Mouse (Mus musculus): ENCODE data around the gene Stt3b. TPM values are rescaled to one million over a fixed set of nuclear protein-coding genes. Genes with fewer than 3 reads are reported as not detected.

The Stt3b gene
- polyA plus RNA-seq, 2 experiments, result 24.6 to 64.4 TPM

GRCm38 (mm10) chr9:115293920-115294594, 16.2 kb downstream of the Stt3b start:
- H3K36me3 ChIP-seq (replicated peaks; ENCODE audit: control insufficient read depth, insufficient read depth, low read depth), result no peaks in the 10 kb centered on the region
- H3K27ac ChIP-seq, result no peak overlapping the region
- ATAC-seq (ENCODE audit: insufficient read depth) (0 out of 2 replicates have a peak, but pooled peaks have one; percentile 13), DNase-seq (ENCODE audit: low read depth in 3 of 3, low spot score in 3 of 3) (no peak)
- no peaks in the 10 kb centered on the region for H3K9me3 ChIP-seq (ENCODE audit: control insufficient read depth, low read length)
- 78% methylated on average over 10 of the region's 10 CpGs for WGBS (ENCODE audit: insufficient replicate concordance)
- H3K4me1 ChIP-seq (replicated peaks; ENCODE audit: control insufficient read depth in 2 of 2, insufficient read depth in 2 of 2, low read length in 1 of 2), result 0 out of 4 replicates have a peak, but pooled peaks cover 0 to 3% of the 10 kb centered on the region in 2 experiments
- H3K4me3 ChIP-seq (ENCODE audit: insufficient read depth in 1 of 2, low read depth in 2 of 2, low read length in 2 of 2), result no peak overlapping the region
- no peaks in the 10 kb centered on the region for H3K27me3 ChIP-seq (ENCODE audit: control insufficient read depth, insufficient read depth, low read length)
- H3K9ac ChIP-seq (replicated peaks), result no peak overlapping the region
- H3K4me2 ChIP-seq (ENCODE audit: low read depth), result no peak overlapping the region
- TF ChIP-seq EP300 (IDR thresholded peaks at IDR 0.05; ENCODE audit: low read depth), result no peak
- TF ChIP-seq CTCF (IDR thresholded peaks at IDR 0.05; ENCODE audit: low read depth), result peak; percentile 18; the same call in 1 of the 2 replicates

DNA sequence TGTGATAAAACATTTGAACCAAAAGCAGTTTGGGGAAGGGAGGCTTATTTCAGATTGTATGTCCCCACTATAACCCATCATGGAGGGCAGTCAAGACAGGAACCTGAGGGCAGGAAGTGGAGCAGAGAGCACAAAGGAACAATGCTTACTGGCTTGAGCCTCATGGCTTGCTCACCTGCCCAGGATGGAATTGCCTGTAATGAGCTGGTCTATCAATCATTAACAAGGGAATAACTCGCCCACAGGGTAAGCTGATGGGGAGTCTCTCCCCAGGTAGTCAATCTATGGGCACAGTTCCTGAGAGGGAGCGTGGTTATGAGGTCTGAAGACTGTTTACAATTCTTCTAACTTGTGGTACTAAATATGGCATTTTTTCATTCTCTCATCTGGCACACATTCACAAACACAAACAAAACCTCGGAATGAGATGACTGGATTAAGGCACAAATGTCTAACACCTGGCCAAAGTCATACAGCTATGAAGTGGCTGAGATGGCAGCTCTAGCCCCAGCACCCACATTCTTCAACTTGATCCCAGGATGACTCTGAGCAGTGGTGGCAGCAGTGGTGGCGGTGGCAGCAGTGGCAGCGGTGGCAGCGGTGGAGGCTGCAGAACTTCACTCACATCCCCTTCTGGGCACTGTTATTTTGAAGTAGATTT, 22.3 kb downstream of the Stt3b start:
- Histone ChIP-seq H3K4me2 (ENCODE audit: low read depth) (no peak overlapping the region), H3K9me3 (ENCODE audit: control insufficient read depth, low read length) (no peaks in the 10 kb centered on the region), H3K4me1 (replicated peaks; ENCODE audit: control insufficient read depth in 2 of 2, insufficient read depth in 2 of 2, low read length in 1 of 2) (peaks cover 0 to 15% of the 10 kb centered on the region in 2 experiments; a peak in 3 of 4 replicates), H3K9ac (replicated peaks) (no peak overlapping the region), H3K4me3 (ENCODE audit: insufficient read depth in 1 of 2, low read depth in 2 of 2, low read length in 2 of 2) (no peak overlapping the region), H3K27me3 (ENCODE audit: control insufficient read depth, insufficient read depth, low read length) (no peaks in the 10 kb centered on the region), H3K27ac (no peak overlapping the region), H3K36me3 (replicated peaks; ENCODE audit: control insufficient read depth, insufficient read depth, low read depth) (no peaks in the 10 kb centered on the region)
- DNase-seq (ENCODE audit: low read depth in 3 of 3, low spot score in 3 of 3), result no peak
- WGBS (ENCODE audit: insufficient replicate concordance), result 77% methylated on average over 6 of the region's 6 CpGs
- TF ChIP-seq EP300 (IDR thresholded peaks at IDR 0.05; ENCODE audit: low read depth), result no peak
- TF ChIP-seq CTCF (IDR thresholded peaks at IDR 0.05; ENCODE audit: low read depth), result no peak
- no peak for ATAC-seq (ENCODE audit: insufficient read depth)

DNA sequence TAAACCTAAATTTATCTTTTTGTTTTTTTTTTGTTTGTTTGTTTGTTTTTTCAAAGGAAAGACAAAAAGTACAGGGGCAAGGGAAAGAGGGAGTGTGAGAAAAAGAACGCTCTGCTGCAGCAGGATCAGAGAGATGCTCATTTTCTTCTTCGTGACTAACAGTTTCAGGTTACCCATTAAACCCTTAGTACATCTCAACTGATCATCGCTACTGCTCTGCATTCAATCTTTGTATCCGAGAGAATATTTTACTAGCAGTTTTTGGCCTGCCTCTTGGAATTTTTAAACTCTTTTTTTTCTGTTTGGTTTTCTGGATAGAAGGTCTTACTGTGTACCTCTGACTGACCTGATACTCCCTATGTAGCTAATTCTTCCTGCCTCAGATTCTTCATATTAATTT, 25.8 kb downstream of the Stt3b start:
- no peak for TF ChIP-seq CTCF (IDR thresholded peaks at IDR 0.05; ENCODE audit: low read depth)
- no peak for TF ChIP-seq EP300 (IDR thresholded peaks at IDR 0.05; ENCODE audit: low read depth)
- no peak overlapping the region for H3K27ac ChIP-seq
- peaks cover 0 to 12% of the 10 kb centered on the region in 2 experiments; a peak in 3 of 4 replicates for H3K4me1 ChIP-seq (replicated peaks; ENCODE audit: control insufficient read depth in 2 of 2, insufficient read depth in 2 of 2, low read length in 1 of 2)
- ATAC-seq (ENCODE audit: insufficient read depth) (no peak), DNase-seq (ENCODE audit: low read depth in 3 of 3, low spot score in 3 of 3) (no peak)
- no peaks in the 10 kb centered on the region for H3K9me3 ChIP-seq (ENCODE audit: control insufficient read depth, low read length)
- H3K4me3 ChIP-seq (ENCODE audit: insufficient read depth in 1 of 2, low read depth in 2 of 2, low read length in 2 of 2), result no peak overlapping the region
- H3K9ac ChIP-seq (replicated peaks), result no peak overlapping the region
- H3K36me3 ChIP-seq (replicated peaks; ENCODE audit: control insufficient read depth, insufficient read depth, low read depth), result peaks cover 6% of the 10 kb centered on the region; the same call in 1 of the 2 replicates
- 78% methylated on average over 4 of the region's 4 CpGs for WGBS (ENCODE audit: insufficient replicate concordance)
- H3K27me3 ChIP-seq (ENCODE audit: control insufficient read depth, insufficient read depth, low read length), result no peaks in the 10 kb centered on the region
- no peak overlapping the region for H3K4me2 ChIP-seq (ENCODE audit: low read depth)

DNA sequence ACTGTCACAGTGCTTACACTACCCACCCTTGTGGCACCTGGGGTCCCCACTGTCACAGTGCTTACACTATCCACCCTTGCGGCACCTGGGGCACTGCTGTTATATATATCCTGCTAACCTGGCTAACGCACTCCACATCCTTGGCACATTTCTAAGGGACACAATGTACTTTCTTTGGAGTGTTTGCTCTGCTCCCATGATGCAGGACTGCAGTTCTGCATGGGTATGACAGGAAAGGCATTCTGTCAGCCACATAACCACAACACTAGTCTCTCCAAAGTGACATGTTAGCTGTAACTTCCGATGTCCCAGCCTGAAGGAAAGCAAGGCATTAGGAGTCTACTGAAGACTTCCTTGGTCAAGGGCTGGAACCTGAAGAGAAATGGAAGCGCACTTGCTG, 26.8 kb downstream of the Stt3b start:
- Histone ChIP-seq H3K4me3 (ENCODE audit: insufficient read depth in 1 of 2, low read depth in 2 of 2, low read length in 2 of 2) (no peak overlapping the region), H3K9ac (replicated peaks) (no peak overlapping the region), H3K4me2 (ENCODE audit: low read depth) (no peak overlapping the region), H3K4me1 (replicated peaks; ENCODE audit: control insufficient read depth in 2 of 2, insufficient read depth in 2 of 2, low read length in 1 of 2) (peaks cover 0 to 12% of the 10 kb centered on the region in 2 experiments; a peak in 3 of 4 replicates), H3K9me3 (ENCODE audit: control insufficient read depth, low read length) (no peaks in the 10 kb centered on the region), H3K36me3 (replicated peaks; ENCODE audit: control insufficient read depth, insufficient read depth, low read depth) (peaks cover 15% of the 10 kb centered on the region), H3K27me3 (ENCODE audit: control insufficient read depth, insufficient read depth, low read length) (no peaks in the 10 kb centered on the region), H3K27ac (no peak overlapping the region)
- ATAC-seq (ENCODE audit: insufficient read depth) (no peak), DNase-seq (ENCODE audit: low read depth in 3 of 3, low spot score in 3 of 3) (no peak)
- WGBS (ENCODE audit: insufficient replicate concordance), result 74% methylated on average over 4 of the region's 4 CpGs
- TF ChIP-seq CTCF (IDR thresholded peaks at IDR 0.05; ENCODE audit: low read depth) (no peak), EP300 (IDR thresholded peaks at IDR 0.05; ENCODE audit: low read depth) (no peak)

GRCm38 (mm10) chr9:115278641-115279040, 31.6 kb downstream of the Stt3b start:
- no peaks in the 10 kb centered on the region for H3K9me3 ChIP-seq (ENCODE audit: control insufficient read depth, low read length)
- no peak overlapping the region for H3K4me2 ChIP-seq (ENCODE audit: low read depth)
- TF ChIP-seq CTCF (IDR thresholded peaks at IDR 0.05; ENCODE audit: low read depth), result no peak
- TF ChIP-seq EP300 (IDR thresholded peaks at IDR 0.05; ENCODE audit: low read depth), result no peak
- WGBS (ENCODE audit: insufficient replicate concordance), result 85% methylated on average over 1 of the region's 1 CpGs
- H3K4me1 ChIP-seq (replicated peaks; ENCODE audit: control insufficient read depth in 2 of 2, insufficient read depth in 2 of 2, low read length in 1 of 2), result 0 out of 4 replicates have a peak, but pooled peaks cover 0 to 2% of the 10 kb centered on the region in 2 experiments
- no peak overlapping the region for H3K9ac ChIP-seq (replicated peaks)
- H3K36me3 ChIP-seq (replicated peaks; ENCODE audit: control insufficient read depth, insufficient read depth, low read depth), result peaks cover 37% of the 10 kb centered on the region
- no peak overlapping the region for H3K27ac ChIP-seq
- DNase-seq (ENCODE audit: low read depth in 3 of 3, low spot score in 3 of 3) (no peak), ATAC-seq (ENCODE audit: insufficient read depth) (no peak)
- no peaks in the 10 kb centered on the region for H3K27me3 ChIP-seq (ENCODE audit: control insufficient read depth, insufficient read depth, low read length)
- no peak overlapping the region for H3K4me3 ChIP-seq (ENCODE audit: insufficient read depth in 1 of 2, low read depth in 2 of 2, low read length in 2 of 2)
